Mouse (Mus musculus): ENCODE results near the gene Kif26b.

Gene Kif26b

DNA sequence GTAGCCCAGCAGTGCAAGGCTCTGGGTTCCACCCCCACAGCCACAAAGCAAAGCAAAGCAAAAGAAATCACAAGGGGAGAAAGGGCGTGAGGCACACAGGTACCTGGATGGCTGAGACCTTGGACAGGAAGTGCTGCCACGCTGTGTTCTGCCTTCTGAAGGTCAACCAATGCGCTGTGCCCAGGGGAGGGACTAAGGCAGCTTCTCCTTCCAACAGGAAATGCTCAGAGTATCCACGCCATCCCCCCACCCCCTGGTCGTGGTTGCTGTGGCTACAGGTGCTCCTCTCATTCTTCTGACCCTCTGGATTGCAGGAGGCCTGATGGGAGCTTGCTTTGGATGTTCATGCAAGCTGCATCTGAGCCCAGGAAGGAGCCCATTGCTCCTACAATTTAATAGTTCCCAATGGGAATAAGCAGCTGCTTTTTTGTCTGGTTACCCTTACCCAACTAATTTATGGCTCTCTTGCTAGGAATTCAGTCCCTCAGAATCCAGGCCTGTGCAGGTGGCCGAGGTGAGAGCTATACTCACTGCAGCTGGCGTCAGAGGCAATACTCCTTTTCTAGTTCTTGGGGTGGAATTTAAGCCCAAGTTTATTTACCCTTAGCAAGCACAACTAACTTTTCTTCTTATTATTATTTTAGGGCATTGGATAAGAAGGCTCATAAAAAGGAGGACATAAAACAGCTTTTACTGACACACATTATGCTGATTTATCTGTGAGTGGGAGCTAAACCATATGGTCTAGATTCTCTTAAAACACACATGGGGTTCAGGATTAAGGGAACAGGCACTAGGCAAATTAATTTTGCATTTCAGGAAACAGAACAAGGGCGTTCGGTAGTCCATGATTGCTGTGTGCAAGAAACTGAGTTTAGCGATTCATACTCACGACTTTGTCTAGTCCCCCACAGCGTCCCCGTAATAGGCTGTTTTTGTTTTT lies 61.6 kb downstream of the Kif26b start:
- DNase-seq (ENCODE audit: low spot score in 2 of 2) = peak in 1 of 2 experiments; percentile 6

DNA sequence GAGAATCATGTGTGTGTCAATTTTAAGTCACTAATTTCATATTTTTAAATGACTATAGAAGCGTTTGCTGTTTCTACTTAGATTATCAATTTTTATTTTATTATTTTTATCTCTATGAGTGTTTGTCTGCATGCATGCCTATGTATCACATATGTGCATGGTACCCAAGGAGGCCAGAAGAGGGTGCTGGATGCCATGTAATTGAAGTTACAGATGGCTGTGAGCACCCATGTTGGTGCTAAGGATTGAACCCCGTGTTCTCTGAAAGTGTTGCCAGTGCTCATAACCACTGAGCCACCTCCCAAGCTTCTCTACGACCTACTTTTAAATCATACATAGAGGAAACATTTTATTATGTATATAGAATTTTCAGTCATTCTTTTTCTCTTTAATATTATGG lies 68.2 kb downstream of the Kif26b start:
- DNase-seq (ENCODE audit: low spot score in 2 of 2) = no peak

DNA sequence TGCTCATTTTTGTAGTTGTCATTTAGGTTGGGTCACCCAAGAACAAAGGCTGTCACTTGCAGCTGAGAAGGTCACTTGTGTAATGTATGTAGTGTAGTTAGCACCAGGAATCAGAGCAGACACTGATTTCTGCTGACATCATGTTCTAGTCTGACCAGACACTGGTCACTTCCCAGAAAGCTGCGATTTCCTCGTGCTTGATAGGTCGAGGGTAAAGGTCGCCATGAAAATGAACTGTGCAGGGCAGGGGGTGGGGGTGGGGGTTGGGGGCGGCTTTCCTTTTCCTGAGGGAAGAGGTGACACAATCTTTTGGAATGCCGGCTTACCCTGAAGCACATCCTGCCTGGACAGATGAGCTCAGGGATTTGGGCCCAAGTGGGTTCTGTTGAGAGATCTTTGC lies 68.8 kb downstream of the Kif26b start:
- DNase-seq (ENCODE audit: low spot score in 2 of 2) = no peak

DNA sequence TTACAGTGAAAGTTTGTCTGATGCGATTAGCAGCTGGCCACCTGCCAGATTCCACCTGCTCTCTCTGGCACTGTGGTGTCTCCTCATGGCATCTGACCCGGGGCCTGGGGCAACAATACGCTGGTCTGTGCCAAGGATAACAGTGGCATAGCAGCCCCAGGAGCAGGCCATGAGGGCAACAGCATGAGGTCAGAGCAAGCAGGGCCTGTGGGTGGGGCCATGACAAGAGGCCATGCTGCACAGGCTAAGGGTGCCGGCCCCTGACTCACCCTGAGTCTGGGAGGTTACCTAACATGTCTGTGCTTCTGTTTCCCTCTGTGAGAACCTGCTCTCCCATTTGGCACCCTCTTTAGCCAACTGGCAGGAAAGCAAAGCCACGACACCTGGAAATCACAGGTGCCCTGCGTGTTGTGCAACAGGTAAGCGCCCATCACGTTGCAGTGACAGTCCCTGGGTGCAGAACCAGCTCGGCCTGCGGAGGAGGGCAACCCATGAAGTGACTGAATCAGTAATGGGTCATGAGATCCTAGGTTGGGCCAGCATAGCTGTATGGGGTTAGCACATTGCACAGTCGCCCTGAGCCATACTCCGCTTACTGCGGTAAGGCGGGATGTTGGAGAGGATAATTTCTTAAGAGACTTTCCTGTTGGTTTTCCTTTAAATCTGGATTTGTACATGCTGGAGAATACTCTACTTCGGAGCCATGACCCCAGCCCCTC lies 72.1 kb downstream of the Kif26b start:
- peak; percentile 27 to 38 for DNase-seq (ENCODE audit: low spot score in 2 of 2)

DNA sequence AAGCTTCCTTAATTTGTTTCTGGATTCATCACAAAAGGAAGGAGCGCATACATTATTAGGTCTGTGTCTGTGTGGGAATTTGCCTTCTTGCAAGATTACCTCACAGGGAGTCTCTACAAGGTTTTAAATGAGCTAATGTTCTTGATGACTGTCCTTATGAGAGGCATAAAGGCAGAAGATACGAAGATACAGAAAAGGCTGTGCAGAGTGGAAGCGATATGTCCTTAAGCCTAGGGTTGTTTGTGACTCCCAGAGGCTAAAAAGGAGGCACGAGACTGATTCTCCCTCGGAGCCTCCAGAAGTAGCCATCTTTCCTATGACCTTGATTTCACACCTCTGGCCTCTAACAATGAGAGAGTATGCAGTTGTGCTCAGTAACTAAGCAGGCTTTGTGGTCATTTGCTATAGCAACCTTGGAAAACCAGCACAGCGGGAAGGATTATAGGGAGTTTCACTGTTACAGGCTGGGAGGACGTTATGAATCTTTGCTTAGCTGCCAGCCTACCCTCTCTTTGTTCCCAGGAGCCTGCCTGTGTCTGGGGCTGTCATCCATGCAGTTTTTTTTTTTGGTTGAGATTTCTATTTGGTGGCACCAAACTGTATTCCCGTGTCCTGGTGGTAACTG lies 80.3 kb downstream of the Kif26b start:
- DNase-seq (ENCODE audit: low spot score in 2 of 2) = no peak

DNA sequence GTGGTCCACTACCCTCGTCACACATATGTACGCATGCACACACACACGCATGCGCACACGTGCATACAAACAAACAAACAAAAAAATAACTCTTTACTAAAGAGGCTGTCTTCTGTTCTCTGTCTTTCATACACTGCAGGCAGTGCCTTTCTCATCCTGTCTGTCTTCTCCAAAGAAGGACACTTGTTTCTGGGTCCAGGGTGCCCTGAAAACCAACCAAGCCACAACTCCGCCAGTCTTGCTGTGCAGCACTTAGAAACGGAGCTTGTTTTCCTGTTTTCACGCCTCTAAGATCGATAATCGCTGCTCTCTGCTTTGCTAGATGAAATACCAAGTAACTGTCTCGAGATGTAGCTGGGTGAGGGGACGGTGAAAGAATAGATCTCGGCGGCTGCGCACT lies 82.6 kb downstream of the Kif26b start:
- DNase-seq (ENCODE audit: low spot score in 2 of 2) = no peak

DNA sequence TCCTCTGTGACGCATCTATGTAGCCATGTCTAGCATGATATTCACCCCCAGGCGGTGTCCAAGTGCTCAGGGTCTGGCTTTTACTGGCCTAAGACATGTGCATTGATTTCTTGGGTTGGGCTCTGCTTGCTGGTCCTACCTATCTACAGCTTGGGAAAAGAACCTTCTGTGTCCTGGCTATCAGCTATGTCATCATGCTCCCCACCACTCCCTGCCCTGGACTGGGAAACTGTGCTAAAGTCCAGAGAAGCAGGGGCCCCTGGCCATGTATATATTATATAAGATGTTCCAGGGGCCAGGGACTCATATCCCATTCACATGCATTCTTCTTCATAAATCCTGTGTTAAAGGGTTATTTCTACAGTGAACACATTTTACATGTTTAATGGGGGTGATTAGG lies 92.4 kb downstream of the Kif26b start:
- no peak for DNase-seq (ENCODE audit: low spot score in 2 of 2)

DNA sequence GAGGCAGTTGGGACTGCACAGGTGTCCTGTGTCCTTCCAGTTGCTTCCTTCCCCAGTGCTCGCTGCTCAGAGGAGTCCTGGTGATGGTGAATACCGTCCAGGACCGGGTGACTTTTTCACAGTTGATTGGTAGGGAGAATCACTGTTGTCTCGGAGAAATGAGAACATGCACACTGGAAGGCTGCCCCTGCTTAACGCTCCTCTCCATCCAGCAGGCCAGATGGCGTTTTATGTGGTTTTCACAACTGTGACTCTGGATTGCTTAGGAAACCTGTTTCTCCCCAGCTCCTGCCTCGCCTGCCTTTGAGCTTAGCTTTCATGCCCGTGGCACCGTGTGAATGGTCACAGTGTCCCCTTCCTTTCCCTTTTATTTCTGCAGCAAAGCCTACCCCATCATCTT lies 95.0 kb downstream of the Kif26b start:
- DNase-seq (ENCODE audit: low spot score in 2 of 2) = no peak

DNA sequence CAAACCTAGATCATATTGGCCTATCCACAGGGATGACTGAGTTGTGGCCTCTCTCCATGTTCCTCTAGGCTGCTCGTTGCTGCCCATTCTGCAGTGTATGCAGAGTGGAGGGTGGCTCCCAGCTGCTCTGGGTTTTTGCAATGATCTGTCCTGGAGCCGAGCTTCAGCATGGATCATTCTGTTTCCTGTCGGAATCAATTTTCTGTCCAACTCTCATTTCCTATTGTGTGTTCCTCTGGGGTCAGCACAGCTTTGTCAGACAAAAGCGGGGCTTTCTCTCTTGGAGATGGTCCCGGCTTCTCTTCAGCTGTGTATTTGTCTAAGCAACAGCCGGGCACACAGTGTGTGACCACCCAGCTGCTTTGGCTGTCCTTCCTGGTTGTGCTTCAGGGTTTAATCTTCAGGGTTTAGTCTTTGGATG lies 98.0 kb downstream of the Kif26b start:
- no peak for DNase-seq (ENCODE audit: low spot score in 2 of 2)

DNA sequence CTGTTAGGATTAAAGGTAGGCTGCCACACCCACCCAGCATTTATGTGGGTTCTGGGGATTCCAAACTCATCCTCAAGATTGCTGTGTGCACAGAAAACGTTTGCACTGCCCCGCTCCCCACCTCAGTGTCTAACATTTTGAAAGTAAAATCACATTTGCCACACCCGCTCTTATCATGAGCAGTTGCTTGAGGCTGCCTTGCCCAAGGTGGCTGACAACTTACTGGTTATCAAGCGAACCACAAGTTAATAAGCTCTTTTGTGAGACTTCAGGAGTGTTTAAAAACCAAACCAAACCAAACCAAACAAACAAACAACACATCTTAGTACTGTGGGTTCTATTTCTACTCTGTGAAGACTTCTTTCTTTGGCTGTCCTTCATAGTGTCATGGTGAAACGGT lies 101.1 kb downstream of the Kif26b start:
- no peak for DNase-seq (ENCODE audit: low spot score in 2 of 2)

DNA sequence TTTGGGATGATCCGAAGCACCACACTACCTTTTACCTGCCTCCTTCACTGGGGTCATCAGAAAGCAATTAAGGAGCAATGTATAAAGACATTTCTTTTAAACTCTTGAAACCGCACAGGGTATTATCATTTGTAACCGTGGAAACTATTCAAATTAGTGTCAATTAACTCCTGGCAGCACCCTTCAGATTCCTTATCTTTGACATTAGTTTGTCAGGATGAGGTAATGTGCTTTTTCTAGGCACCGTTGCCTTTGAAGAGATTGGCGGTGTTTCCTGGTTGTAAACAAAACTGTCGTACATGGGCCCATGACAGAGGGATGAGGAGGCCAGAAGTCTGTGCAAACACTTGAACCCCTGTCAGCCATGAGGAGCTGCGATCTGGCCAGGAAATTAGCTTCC lies 102.9 kb downstream of the Kif26b start:
- no peak for DNase-seq (ENCODE audit: low spot score in 2 of 2)

DNA sequence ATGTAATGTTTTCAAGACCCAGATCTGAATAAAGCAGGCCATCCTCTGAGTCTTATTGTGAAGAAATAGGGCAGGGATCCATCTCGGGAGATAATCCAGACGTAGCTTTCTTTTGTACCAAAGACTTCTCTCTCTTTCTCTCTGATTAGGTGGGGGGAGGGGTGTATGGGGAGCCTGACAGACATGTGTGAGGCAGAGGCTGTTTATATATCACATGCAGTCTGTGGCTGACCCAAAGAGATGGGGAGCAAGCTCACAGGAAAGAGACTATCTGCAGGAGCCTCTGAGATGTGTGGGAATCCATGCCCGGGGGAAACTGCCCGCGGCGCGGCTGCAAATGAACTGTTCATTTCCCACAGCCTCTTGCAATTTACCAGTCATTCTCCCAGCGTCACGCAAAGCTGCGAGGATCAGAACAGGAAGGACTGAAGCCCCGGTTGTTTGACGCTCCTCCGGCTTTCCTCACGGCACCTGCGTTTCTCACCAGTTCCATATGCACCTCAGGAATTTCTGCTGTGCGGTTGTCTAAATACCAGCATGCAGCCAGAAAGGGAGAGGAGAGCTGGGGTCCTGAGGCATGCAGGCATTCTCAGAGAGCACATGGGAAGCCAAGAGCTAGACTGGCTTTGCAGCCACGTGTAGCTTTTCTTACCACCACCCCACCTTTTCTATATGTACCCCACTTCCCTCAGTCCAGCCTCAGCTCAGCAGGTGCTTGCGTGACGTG lies 105.6 kb downstream of the Kif26b start:
- DNase-seq (ENCODE audit: low spot score in 2 of 2) = no peak

DNA sequence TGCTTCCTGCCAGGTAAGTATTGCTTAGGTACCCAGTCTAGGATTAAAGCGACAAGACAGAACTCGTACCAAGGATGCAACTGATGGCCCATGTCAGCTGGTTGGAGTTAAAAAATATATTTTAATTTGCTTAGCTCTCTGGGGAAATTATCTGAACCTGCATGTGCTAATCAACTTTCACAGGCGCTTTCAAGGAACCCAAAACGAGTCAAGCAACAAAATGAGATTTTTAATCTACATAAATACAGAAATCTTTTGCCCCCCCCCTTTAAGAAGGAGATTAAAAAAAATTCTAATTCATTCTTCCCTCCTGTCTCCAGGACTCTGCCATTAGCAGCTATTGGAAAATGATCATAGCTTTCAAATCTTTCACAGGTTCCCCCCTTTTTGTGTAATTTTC lies 106.5 kb downstream of the Kif26b start:
- no peak for DNase-seq (ENCODE audit: low spot score in 2 of 2)

DNA sequence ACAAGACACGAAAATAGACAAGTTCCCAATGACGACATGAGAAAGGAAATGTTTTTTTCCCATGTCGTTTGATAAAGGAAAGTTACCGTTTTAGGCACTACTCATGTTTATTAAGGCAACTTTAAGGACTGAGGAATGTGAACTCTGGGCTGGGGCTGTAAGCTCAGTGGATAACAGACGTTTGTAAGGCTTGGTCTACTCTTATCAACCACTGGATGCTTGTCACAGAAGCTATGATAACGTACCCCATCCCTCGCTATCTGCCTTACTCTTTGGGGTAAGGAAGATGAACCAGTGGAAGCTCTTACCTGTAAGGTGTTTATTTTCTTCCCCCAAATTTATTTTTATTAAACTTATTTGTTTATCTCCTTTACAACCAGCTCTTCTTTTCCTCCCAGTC lies 108.4 kb downstream of the Kif26b start:
- DNase-seq (ENCODE audit: low spot score in 2 of 2) = no peak

DNA sequence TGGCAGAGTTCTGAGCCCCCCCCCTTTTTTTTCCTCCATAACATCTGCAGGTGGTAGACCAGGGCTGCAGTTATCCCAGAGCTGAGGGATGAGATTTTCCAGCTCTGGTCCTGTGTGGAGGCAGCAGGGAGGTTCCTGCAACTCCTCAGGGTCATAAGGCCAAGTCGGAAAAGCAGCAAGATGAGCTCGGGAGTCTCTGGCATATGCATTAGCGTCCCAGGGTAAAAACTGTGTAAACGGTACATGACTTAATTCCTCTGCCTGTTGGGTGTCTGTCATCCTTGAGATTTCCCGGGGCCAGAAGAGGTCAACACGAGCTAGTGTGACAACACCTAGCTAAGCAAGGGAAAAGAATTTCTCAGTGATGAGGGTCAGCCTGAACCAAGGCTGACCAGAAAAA lies 111.0 kb downstream of the Kif26b start:
- DNase-seq (ENCODE audit: low spot score in 2 of 2) = no peak

DNA sequence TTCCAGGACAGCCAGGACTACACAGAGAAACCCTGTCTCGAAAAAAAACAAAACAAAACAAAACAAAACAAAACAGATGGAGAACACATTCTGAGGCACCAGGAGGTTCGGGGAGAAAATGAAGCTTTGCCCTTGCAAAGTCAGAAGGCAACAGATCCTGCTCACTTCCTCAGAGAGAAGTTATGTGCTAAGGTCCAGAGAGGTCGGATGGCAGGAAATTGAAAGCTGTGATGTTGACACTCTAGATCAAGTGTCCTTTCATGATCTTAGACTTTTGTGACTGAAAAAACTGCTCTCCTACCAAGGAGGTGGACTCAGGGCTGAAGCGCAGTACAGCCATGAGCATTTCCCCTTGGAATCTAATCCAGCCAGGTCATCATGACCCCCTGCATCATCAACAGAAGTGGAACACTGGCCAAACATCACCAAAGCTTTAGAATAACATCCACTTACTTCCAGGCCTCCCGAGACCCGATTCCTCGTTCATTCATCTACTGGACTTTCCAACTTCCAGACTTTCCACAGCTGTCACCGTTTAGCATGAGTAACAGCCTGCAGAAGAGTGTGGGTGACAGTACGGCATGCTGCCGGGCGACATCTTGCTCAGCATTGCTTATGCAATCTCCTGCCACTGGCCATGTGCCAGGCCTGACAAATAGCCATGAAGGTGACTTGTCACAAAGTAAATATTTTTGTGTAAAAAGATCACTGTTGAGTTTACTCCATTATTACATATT lies 112.0 kb downstream of the Kif26b start:
- DNase-seq (ENCODE audit: low spot score in 2 of 2) = peak; percentile 61 to 79

DNA sequence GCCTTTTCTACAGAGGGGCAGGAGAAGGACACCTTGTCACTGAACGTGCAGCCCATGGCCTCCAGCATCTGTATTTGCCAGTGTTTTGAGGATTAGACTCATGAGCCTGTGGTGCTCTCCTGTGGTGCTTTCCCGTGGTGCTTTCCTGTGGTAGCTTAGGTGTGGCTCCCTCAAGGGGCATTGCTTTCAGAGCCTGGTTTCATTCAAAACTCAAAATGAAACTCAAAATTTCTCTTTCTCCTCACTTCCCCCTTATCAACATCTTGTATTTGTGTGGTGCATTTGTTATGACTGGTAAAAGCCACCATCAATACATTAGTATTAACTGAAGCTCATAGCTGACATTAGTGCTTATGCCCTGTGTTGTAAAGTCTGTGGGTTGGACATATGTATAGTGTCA lies 112.9 kb downstream of the Kif26b start:
- DNase-seq (ENCODE audit: low spot score in 2 of 2) = no peak

DNA sequence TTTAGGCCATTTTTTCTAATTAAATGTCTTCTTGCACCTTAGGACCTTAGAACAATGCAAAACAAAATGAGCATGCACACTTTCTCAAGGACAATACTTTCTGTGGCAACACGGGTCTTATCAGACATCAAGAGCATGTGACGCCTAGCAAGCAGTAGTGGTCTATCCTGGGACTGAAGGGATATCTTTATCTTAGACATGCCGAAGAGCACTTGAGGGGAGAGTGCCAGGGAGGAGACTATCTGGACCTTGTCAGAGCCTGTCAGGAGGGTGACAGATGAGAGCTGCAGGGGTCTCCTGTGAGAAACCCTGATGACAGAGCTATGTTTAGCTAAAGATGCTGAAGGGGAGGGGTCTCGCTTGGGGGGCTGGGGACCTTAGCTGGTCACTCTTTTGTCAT lies 116.0 kb downstream of the Kif26b start:
- DNase-seq (ENCODE audit: low spot score in 2 of 2) = no peak

DNA sequence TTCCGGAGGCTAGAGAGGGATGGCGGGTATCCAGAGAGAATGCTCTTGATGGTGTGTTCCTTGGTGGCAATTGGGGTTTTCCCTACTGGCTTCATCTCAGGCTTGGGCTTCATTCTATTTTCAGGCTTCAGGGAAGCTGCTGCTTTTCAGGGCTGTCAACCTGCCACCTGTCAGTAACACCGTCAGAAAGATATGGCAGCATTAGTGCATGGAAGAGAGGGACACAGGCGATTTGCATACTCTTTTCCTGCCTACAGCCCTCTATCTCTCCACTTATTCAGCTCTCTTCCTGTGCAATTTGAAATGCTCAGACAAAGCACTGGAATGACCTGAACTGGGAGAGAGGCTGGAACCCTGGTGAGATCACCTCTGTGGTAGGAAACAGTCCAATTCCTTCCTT lies 117.7 kb downstream of the Kif26b start:
- no peak for DNase-seq (ENCODE audit: low spot score in 2 of 2)

DNA sequence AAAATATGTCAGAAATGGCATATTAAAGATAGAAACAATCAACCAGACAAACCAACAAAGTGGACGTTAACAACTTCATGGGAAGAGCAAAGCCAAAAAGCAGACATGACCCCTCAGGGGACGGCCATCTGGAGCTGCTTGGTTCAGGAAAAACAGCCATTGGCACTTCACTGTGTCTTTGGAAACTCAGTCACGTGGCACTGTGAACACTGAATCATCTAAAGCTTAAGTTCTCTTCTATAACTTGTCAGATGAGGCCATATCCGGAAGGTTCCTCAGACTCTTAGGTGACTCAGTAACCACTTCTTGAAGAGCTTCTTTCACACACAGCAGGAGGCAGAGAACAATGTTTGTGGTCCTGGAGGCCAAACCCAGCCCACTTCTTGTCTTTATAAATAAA lies 126.6 kb downstream of the Kif26b start:
- DNase-seq (ENCODE audit: low spot score in 2 of 2) = no peak

DNA sequence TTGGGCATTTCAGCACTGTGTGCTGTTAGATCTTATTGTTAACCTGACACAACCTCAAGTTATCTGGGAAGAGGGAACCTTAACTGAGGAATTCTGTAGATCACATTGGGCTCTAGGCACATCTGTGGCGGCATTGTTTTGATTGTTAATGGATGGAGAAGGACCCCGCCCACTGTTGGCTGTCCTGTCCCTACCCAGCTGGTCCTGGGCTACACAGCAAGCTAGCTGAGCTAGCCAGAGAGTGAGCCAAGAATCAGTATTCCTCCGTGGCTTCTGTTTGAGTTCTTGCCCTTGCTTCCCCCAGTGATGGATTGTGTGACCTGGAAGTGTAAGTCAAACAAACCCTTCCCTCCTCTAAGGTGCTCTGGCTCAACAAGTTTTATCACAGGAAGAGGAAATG lies 132.1 kb downstream of the Kif26b start:
- no peak for DNase-seq (ENCODE audit: low spot score in 2 of 2)
